Mouse (Mus musculus) bone marrow macrophage, adult 2 months (primary cell): ENCODE measurements around the gene Nkx1-2. TPM values are rescaled to one million over a fixed set of nuclear protein-coding genes. Genes with fewer than 3 reads are reported as not detected.

Experiments used
- H3K27ac ChIP-seq: 2 replicates; pipeline ENCODE4 v1.5.1; 2012; ENCODE audit warnings: low read depth, low read length; ENCODE audit not compliant: insufficient read depth
- H3K4me1 ChIP-seq: 2 replicates; pipeline ENCODE4 v1.6.1; 2012; ENCODE audit warnings: low read length; ENCODE audit not compliant: control insufficient read depth, insufficient read depth
- H3K4me3 ChIP-seq: 2 replicates; pipeline ENCODE4 v1.5.1; 2012; ENCODE audit warnings: mild to moderate bottlenecking, low read length, moderate library complexity; ENCODE audit not compliant: insufficient read depth
- CTCF ChIP-seq: IDR thresholded peaks from 2 replicates; pipeline ENCODE4 v1.5.1; 2012; ENCODE audit warnings: low read depth, mild to moderate bottlenecking, low read length, moderate library complexity
- POLR2A ChIP-seq: IDR thresholded peaks from 2 replicates; pipeline ENCODE4 v1.6.1; 2012; ENCODE audit warnings: mild to moderate bottlenecking, low read depth, low read length, borderline replicate concordance
- polyA plus RNA-seq: library from polyadenylated mRNA; stranded (reverse); fragments of >200 nt; gene quantifications from 2 replicates; pipeline ENCODE4 v1.2.4, GENCODE M21; 2012; ENCODE audit not compliant: missing spikeins, insufficient read depth, insufficient read length

The Nkx1-2 gene
- polyA plus RNA-seq, 1 experiment, result not detected

DNA sequence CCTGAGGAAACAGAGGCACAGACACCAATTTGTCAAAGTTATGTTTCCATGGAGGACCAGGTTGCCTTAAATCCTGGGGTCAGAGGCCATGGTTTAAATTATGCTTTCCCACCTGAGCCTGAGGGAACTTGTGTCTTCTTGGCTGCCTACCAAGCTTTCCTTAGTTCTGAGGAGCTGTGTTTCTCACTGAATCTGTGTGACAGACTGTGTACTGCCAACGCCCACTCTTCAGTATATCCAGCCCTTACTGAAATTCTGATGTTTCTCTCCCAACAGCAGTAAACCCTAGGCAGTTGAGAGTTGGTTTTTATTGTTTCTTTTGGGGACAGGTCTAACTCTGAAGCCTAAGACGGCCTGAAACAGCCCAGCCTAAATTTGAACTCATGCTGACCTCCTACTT lies 5.7 kb downstream of the Nkx1-2 start:
- H3K4me3 ChIP-seq, result no peak overlapping the region
- no peak for TF ChIP-seq CTCF
- no peak for TF ChIP-seq POLR2A

DNA sequence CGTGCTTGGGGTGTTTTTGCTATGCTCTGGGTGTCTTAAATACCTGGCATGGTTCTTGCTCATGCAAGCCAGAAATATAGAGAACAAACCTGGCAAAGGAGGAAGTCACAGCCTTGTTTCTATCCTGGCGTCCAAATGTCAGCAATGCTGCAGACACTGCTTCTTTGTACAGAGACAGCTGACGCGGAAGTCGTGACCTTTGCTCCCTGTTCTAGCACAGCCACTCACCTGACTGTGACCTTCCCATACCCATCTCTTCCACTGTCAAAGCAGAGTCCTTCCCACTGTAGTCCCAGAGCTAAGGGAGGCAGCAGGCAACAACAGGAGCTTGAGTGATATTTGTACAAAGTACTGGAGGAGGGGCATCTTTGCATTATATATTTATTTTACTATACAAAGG lies 9.8 kb downstream of the Nkx1-2 start:
- Histone ChIP-seq H3K4me1 (no peaks in the 10 kb centered on the region), H3K4me3 (no peak overlapping the region), H3K27ac (no peak overlapping the region)
- no peak for TF ChIP-seq POLR2A
- no peak for TF ChIP-seq CTCF

More for the DNA sequence above, 5.7 kb downstream of the Nkx1-2 start:
- Histone ChIP-seq H3K27ac (no peak overlapping the region), H3K4me1 (no peaks in the 10 kb centered on the region)

DNA sequence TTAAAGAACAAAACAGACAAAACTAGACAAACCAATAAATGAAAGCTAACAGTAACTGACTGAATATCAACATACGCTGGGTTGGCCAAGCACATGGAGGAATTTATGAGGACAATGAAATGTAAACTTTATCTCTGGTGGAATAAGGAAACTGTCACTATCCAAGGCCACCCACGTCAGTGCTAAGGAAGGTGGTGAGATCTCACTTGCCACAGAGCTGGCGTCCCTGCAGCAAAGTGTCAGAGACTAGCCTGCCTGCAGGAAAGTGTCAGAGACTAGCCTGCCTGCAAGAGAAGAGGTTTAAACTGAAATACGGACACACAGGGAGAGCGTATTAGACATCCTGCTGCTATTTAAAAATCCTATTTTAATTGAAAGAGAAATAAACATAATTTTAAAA lies 12.3 kb downstream of the Nkx1-2 start:
- H3K4me1 ChIP-seq, result no peaks in the 10 kb centered on the region
- H3K4me3 ChIP-seq, result no peak overlapping the region
- TF ChIP-seq CTCF (no peak), POLR2A (no peak)
- no peak overlapping the region for H3K27ac ChIP-seq

DNA sequence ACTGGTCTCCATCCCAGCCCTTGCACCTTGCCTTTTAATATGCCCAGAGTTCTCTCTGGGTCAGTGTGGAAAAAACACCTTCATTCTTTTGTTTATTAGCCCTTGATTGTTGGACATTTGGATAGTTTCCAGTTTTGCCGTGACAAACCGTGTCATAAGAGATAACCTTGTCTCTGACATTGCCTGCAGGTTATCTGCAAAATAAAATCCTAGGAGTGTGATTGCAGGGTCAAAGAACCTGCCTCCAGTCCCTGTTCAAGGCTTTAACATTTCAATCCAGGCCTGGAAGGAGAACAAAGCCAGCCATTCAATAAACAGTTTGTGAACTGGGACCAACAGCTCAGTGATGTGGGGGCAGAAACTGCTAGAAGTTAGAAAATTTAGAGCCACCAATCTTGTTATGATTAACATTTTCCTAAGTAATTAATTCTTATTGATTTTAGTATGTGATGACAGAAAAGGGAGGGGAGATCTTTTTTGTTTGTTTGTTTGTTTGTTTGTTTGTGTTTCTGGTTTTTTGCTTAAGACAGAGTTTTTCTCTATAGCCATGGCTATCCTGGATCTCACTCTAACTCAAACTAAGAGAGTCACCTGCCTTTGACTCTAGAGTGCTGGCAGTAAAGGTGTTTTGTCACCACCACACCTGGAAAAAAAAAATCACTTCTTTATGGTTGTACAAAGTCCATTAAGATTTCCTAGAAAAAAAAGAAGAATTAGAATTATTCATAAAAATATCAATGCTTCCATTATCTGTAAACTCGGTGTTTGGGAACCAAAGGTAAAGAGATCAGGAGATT lies 13.5 kb downstream of the Nkx1-2 start:
- Histone ChIP-seq H3K27ac (no peak overlapping the region), H3K4me3 (no peak overlapping the region), H3K4me1 (no peaks in the 10 kb centered on the region)
- no peak for TF ChIP-seq CTCF
- TF ChIP-seq POLR2A, result no peak

DNA sequence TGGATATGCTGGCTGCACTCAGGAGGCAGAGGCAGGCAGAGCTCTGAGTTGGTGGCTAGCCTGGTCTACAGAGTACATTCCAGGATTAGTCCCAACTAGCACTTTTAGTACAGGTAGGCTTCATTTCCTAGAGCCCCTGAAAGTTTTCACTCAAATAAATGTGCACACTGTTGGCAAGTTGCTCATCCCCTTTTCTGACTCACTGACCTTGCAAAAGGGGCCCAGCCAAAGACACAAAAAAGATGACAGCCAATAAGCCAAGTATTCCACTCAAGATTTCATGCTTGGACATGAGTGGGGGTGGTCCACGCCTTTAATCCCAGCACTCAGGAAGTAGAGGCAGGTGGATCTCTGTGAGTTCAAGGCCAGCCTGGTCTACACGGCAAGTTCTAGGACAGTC lies 18.0 kb downstream of the Nkx1-2 start:
- TF ChIP-seq POLR2A (no peak), CTCF (no peak)
- H3K4me3 ChIP-seq, result no peak overlapping the region
- H3K4me1 ChIP-seq, result no peaks in the 10 kb centered on the region
- H3K27ac ChIP-seq, result no peak overlapping the region

DNA sequence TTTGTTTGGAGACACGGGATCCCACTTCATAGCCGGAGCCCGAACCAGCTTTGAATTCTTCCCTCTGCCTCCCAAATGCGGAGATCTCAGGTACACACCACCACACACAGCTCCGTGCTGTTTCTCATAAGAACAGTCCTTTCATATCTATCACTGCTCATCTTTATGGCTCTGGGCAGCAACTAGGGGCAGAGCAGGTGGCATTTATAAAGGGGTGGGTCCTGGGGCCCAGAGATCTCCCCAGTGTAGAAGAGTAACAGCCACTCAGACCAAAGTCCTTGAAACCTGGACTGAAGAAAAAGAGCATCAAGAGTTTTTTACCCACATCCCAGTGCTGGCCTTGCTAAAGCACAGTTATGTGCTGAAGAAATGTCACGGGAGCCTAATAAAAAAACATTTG lies 18.9 kb downstream of the Nkx1-2 start:
- Histone ChIP-seq H3K27ac (no peak overlapping the region), H3K4me3 (no peak overlapping the region), H3K4me1 (no peaks in the 10 kb centered on the region)
- TF ChIP-seq POLR2A, result no peak
- TF ChIP-seq CTCF, result no peak

DNA sequence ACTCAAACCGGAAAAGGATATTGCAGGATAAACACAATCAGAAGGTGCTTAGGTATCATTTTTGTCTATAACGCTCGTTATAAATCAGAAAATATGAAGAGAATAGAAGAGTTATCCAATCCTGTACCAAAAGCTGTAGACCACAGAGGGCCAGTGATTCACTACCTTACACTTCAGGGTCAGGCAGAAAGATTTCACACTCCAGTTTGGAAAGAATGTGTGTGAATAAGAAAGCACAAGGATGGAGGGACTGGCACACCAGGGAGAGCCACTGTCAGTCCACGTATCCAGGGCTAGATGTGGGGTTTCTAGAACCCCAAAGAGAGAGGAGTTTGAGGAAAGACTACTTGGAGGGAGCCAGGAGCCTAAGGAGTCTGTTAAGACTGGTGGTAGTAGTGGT lies 22.5 kb downstream of the Nkx1-2 start:
- Histone ChIP-seq H3K4me1 (peaks cover 5% of the 10 kb centered on the region), H3K27ac (no peak overlapping the region), H3K4me3 (no peak overlapping the region; the same call in 1 of the 2 replicates)
- no peak for TF ChIP-seq POLR2A
- no peak for TF ChIP-seq CTCF

DNA sequence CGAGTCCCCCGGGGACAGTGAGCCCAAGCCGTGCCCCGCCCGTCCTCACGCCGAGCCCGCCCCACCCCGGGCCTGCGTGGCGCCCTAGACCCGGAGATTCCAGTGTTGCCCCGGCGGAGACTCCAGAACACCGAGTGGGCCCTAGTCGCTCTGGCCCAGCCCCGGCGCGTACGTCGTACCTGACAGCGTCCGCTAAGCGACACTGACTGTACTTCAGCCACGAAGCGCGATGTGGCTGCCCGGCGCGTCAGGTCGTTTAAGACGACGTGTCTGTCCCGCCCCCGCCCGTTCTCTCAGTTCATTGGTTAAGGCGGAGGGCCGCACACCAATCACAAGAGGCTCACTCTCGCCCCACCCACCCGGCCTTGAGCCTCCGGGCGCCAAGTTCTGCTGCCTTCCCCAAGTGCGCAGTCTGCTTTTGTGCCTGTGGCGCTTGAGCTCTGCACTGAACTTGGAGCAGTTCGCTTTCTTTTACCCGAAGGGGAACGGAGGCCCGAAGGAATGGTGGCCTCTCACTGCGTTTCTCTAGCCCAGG lies 23.3 kb downstream of the Nkx1-2 start, which contains the start of gene Oat:
Gene Oat, minus strand, starts transcription at position 283 of the 535 bp plus-strand sequence.
- TF ChIP-seq POLR2A, result no peak
- TF ChIP-seq CTCF, result no peak
- H3K4me3 ChIP-seq, result peak within 1 kb of the TSS; percentile 79
- H3K4me1 ChIP-seq, result peaks cover 8% of the 10 kb centered on the region
- H3K27ac ChIP-seq, result peak within 1 kb of the TSS; percentile 68

DNA sequence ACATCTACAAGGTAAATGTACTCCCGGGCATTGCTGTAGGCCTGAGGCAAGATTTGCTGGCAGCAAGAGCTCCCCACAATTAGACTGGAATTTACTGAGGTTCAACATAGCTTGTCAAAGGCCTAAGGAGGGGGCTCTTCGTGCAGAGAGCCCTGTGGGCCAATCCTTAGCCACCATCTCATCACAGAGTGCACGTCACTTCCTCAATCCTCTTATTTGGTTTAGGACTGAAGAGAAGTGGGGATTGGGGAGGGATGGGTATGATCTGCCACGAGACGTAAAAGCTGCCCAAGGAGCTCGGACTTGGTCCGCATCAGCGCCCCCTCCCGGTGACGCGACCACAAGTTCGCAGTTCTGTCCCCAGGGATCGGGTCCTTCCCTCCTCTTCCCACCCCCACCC lies 23.8 kb downstream of the Nkx1-2 start:
- H3K27ac ChIP-seq, result peak overlapping the region; percentile 68
- H3K4me1 ChIP-seq, result peaks cover 8% of the 10 kb centered on the region
- H3K4me3 ChIP-seq, result peak overlapping the region; percentile 79
- TF ChIP-seq CTCF (peak; percentile 6; the same call in 1 of the 2 replicates), POLR2A (no peak)

DNA sequence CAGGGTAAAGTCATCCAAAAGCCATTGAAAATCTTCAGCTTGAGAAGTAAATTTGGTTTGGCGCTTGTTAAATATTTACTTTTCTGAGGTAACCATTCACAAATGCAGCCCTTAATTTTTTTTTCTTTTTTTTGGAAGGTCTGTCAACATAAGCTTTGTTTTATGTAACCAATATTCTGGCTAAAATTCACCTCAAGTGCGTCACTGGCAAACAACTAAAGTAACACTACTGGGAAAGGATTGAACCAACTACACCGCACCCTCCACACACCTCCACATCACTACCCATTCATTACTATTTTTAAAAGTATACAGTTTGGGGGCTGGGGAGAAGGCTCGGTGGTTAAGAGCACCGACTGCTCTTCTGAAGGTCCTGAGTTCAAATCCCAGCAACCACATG lies 24.8 kb downstream of the Nkx1-2 start:
- Histone ChIP-seq H3K27ac (no peak overlapping the region), H3K4me3 (no peak overlapping the region), H3K4me1 (peaks cover 8% of the 10 kb centered on the region)
- TF ChIP-seq POLR2A, result no peak
- no peak for TF ChIP-seq CTCF
